Mouse (Mus musculus) erythroblast, embryonic 14.5 days (primary cell): Measurements from ENCODE around the gene Lrrc7.

Experiments
- GATA1 ChIP-seq: IDR thresholded peaks from 2 replicates; pipeline ENCODE4 v1.6.1; 2012; ENCODE audit warnings: low read length, inconsistent platforms, mixed read lengths
- TAL1 ChIP-seq: IDR thresholded peaks from 3 replicates; pipeline ENCODE4 v1.6.1; 2012; ENCODE audit warnings: low read length, inconsistent platforms, mixed read lengths

DNA sequence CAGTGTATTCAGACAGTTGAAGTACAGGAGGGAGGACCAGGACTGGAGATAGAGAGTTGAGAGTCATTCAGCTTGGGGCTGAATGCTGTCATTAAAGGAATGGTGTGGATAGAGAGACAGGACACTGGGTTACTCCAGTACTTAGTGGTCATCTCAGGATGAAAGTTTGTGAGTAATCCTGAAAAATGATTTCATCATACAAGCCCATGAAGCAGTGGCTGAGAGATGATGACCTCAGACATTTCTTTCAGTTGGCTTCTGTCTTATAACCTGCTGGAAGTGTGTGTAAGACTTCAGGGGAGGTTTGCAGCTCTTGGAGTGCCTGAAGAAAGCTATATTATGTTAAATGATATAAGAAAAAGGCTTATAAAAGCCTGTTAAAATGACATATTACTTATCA is 430.8 kb downstream of the Lrrc7 start:
- no peak for TF ChIP-seq TAL1
- TF ChIP-seq GATA1, result no peak
